Mouse (Mus musculus): ENCODE measurements around the gene Vps13d. TPM values are rescaled to one million over a fixed set of nuclear protein-coding genes. Genes with fewer than 3 reads are reported as not detected.

The Vps13d gene
- polyA plus RNA-seq, 1 experiment from 2014 or later: 6.6 TPM

DNA sequence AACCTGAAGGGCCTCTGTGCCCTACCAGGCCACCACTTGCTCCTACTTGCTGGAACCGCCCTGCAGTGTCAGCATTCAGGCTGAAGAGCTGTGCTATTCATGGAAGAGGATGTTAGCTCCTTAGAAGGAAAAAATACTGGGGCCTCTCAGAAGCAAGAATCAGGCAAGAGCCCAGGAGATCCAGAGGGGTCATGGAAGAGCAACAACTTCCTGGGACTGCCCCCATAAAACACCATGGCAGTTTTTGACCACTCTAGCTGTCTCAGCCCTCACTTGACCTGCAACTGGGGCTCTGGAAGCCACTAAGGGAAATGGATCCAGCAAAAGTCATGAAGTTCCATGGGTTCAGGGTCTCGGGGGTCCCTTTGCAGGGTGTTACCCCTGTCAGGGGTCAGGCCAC lies 20.6 kb upstream of the Vps13d start:
- Histone ChIP-seq H3K9me3 (ENCODE audit: low read length) (no peaks in the 10 kb centered on the region), H3K4me3 (ENCODE audit: low read depth, low read length) (no peak overlapping the region), H3K4me2 (ENCODE audit: low read depth, low read length) (no peak overlapping the region), H3K4me1 (ENCODE audit: insufficient read depth) (peaks cover 10% of the 10 kb centered on the region), H3K36me3 (replicated peaks; ENCODE audit: insufficient read depth, low read length) (peaks cover 30% of the 10 kb centered on the region), H3K9ac (replicated peaks) (no peak overlapping the region), H3K27ac (ENCODE audit: low read depth) (no peak overlapping the region), H3K27me3 (ENCODE audit: insufficient read depth, low read length) (no peaks in the 10 kb centered on the region)
- ATAC-seq (no peak), DNase-seq (no peak)
- TF ChIP-seq EP300 (IDR thresholded peaks at IDR 0.05; ENCODE audit: low read depth) (no peak), CTCF (IDR thresholded peaks at IDR 0.05; ENCODE audit: low read depth) (no peak)
- WGBS (ENCODE audit: insufficient replicate concordance): 74% methylated on average over 2 of the region's 2 CpGs

DNA sequence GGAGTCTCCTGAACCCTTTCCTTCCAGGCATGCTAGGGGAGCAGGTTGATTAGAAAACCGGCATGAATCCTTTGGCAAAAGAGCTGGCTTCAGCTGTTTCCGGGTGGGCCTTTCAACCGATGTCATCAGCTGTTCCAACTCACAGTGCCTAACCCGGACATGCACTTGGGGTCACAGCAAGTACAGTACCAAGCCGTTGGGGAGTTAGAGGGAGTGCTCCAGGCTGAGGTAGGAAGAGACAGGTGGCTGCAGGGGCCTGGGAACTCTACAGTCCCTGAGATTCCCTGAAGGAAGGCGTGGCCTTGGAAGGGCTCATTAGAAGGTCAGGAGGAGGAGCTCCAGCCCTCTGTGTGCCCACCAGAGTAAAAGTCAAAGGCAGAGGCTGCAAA lies 20.0 kb upstream of the Vps13d start:
- DNase-seq (no peak), ATAC-seq (no peak)
- Histone ChIP-seq H3K27ac (ENCODE audit: low read depth) (0 out of 2 replicates have a peak overlapping the region, but pooled peaks have one; percentile 29), H3K36me3 (replicated peaks; ENCODE audit: insufficient read depth, low read length) (peaks cover 29% of the 10 kb centered on the region), H3K9ac (replicated peaks) (no peak overlapping the region), H3K4me2 (ENCODE audit: low read depth, low read length) (no peak overlapping the region), H3K9me3 (ENCODE audit: low read length) (no peaks in the 10 kb centered on the region), H3K4me3 (ENCODE audit: low read depth, low read length) (no peak overlapping the region), H3K27me3 (ENCODE audit: insufficient read depth, low read length) (no peaks in the 10 kb centered on the region), H3K4me1 (ENCODE audit: insufficient read depth) (peaks cover 8% of the 10 kb centered on the region)
- TF ChIP-seq CTCF (IDR thresholded peaks at IDR 0.05; ENCODE audit: low read depth) (no peak), EP300 (IDR thresholded peaks at IDR 0.05; ENCODE audit: low read depth) (no peak)
- 54% methylated on average over 6 of the region's 6 CpGs for WGBS (ENCODE audit: insufficient replicate concordance)

DNA sequence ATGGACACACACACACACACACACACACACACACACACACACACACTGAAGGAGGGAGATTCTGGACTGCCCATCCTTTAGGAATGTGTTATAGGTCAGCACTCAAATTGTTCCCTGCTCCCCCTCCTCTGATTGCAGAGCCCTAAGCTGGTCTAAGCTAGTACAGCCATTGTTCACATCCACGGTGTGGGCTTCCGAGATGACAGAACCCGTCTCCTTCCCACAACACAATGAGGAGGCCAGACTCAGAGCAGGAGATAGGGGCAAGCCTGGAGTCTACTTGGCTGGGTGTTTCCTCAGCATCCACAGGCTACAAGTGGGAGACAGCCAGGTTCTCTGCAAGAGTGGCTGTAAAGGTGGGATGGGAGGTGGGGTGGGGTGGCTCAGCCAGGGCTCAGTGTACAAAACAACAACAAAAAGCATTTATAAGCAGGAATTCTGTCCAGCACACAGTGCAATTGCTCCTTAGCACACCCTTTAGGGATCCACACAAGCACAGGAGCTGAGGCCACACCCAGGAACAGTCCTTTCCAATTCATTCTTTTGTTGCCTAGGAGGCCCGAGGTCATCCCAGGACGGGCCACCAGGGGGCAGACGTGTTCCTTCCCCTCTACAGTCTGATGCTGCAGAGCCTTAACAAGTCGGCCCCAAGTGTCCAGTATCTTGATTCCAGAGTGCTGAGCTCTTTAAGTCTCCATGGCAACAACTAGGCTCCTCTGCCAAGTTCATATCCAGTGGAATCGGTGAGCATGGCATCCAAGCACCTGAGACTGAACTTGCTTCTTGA lies 19.4 kb upstream of the Vps13d start:
- Histone ChIP-seq H3K4me2 (ENCODE audit: low read depth, low read length) (no peak overlapping the region), H3K27ac (ENCODE audit: low read depth) (no peak overlapping the region), H3K4me1 (ENCODE audit: insufficient read depth) (peaks cover 8% of the 10 kb centered on the region), H3K27me3 (ENCODE audit: insufficient read depth, low read length) (no peaks in the 10 kb centered on the region), H3K36me3 (replicated peaks; ENCODE audit: insufficient read depth, low read length) (peaks cover 29% of the 10 kb centered on the region), H3K9ac (replicated peaks) (no peak overlapping the region), H3K9me3 (ENCODE audit: low read length) (no peaks in the 10 kb centered on the region), H3K4me3 (ENCODE audit: low read depth, low read length) (no peak overlapping the region)
- WGBS (ENCODE audit: insufficient replicate concordance): 34% methylated on average over 8 of the region's 8 CpGs
- TF ChIP-seq EP300 (IDR thresholded peaks at IDR 0.05; ENCODE audit: low read depth) (no peak), CTCF (IDR thresholded peaks at IDR 0.05; ENCODE audit: low read depth) (peak; percentile 98)
- peak; percentile 35 for ATAC-seq
- peak; percentile 91 for DNase-seq

DNA sequence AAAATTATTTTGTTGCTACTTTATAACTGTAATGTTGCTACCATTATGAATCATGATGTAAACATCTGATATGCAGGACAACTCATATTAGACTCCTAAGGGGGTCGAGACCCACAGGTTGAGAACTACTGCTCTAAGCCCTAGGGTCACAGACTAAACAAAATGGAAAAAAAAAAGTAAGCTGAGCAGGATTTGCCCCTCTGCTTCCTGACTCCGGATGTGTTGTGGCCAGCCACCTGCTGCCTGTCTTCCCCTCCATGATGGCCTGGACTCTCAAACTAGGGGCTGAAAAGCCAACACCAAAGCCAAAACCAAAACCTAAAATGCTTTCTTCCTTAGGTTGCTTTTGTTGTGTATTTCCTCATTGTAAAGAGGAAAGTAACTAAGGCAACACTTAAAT lies 16.3 kb upstream of the Vps13d start:
- H3K36me3 ChIP-seq (replicated peaks; ENCODE audit: insufficient read depth, low read length): peaks cover 15% of the 10 kb centered on the region
- H3K4me2 ChIP-seq (ENCODE audit: low read depth, low read length): no peak overlapping the region
- H3K27ac ChIP-seq (ENCODE audit: low read depth): peak overlapping the region; percentile 7
- ATAC-seq (no peak), DNase-seq (no peak)
- H3K9me3 ChIP-seq (ENCODE audit: low read length): no peaks in the 10 kb centered on the region
- TF ChIP-seq EP300 (IDR thresholded peaks at IDR 0.05; ENCODE audit: low read depth) (no peak), CTCF (IDR thresholded peaks at IDR 0.05; ENCODE audit: low read depth) (no peak)
- H3K4me3 ChIP-seq (ENCODE audit: low read depth, low read length): no peak overlapping the region
- WGBS (ENCODE audit: insufficient replicate concordance): 18% methylated on average over 2 of the region's 2 CpGs
- H3K27me3 ChIP-seq (ENCODE audit: insufficient read depth, low read length): no peaks in the 10 kb centered on the region
- H3K9ac ChIP-seq (replicated peaks): no peak overlapping the region
- H3K4me1 ChIP-seq (ENCODE audit: insufficient read depth): peaks cover 6% of the 10 kb centered on the region

DNA sequence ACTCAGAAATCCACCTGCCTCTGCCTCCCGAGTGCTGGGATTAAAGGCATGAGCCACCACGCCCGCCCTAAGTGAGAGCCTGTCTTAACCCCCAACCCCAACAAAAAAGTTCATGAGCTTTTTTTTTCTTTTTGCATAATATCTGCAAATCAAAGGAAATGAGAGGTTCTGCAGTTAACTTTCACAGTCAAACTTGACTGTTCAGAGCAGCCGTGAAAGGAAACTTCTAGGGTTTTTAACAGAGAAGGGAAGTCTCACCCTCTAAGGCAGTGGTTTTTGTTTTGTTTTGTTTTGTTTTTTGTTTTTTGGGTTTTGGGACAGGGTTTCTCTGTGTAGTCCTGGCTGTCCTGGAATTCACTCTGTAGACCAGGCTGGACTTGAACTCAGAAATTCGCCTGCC lies 15.8 kb upstream of the Vps13d start:
- Histone ChIP-seq H3K4me1 (ENCODE audit: insufficient read depth) (peaks cover 6% of the 10 kb centered on the region), H3K27me3 (ENCODE audit: insufficient read depth, low read length) (no peaks in the 10 kb centered on the region), H3K9me3 (ENCODE audit: low read length) (no peaks in the 10 kb centered on the region), H3K36me3 (replicated peaks; ENCODE audit: insufficient read depth, low read length) (peaks cover 11% of the 10 kb centered on the region), H3K27ac (ENCODE audit: low read depth) (0 out of 2 replicates have a peak overlapping the region, but pooled peaks have one; percentile 7), H3K4me2 (ENCODE audit: low read depth, low read length) (no peak overlapping the region), H3K4me3 (ENCODE audit: low read depth, low read length) (no peak overlapping the region), H3K9ac (replicated peaks) (no peak overlapping the region)
- WGBS (ENCODE audit: insufficient replicate concordance): 69% methylated on average over 5 of the region's 5 CpGs
- ATAC-seq (no peak), DNase-seq (no peak)
- no peak for TF ChIP-seq CTCF (IDR thresholded peaks at IDR 0.05; ENCODE audit: low read depth)
- no peak for TF ChIP-seq EP300 (IDR thresholded peaks at IDR 0.05; ENCODE audit: low read depth)

DNA sequence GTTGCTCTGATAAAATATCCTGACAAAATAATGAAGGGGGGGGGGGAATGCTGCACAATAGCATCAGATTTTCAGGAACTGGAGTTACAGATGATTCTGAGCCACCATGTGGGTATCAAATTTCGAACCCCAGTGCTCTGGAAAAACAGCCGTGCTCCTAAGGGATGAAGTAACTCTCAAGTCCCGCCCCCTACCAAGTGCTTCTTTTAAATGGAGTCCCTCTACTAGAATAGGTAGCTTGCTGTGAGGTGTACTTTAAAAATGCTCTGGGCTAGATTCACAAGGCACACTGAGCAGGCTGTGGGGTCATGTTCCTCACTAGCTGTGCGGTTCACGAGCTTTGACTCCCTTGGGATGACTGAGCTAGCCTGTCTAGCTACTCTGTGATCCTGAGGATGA lies 14.9 kb upstream of the Vps13d start:
- TF ChIP-seq EP300 (IDR thresholded peaks at IDR 0.05; ENCODE audit: low read depth) (no peak), CTCF (IDR thresholded peaks at IDR 0.05; ENCODE audit: low read depth) (no peak)
- Histone ChIP-seq H3K9ac (replicated peaks) (no peak overlapping the region), H3K27me3 (ENCODE audit: insufficient read depth, low read length) (no peaks in the 10 kb centered on the region), H3K27ac (ENCODE audit: low read depth) (no peak overlapping the region), H3K4me2 (ENCODE audit: low read depth, low read length) (no peak overlapping the region), H3K9me3 (ENCODE audit: low read length) (no peaks in the 10 kb centered on the region), H3K36me3 (replicated peaks; ENCODE audit: insufficient read depth, low read length) (peaks cover 2% of the 10 kb centered on the region), H3K4me1 (ENCODE audit: insufficient read depth) (peaks cover 6% of the 10 kb centered on the region), H3K4me3 (ENCODE audit: low read depth, low read length) (no peak overlapping the region)
- WGBS (ENCODE audit: insufficient replicate concordance): 60% methylated on average over 5 of the region's 5 CpGs
- ATAC-seq (no peak), DNase-seq (no peak)
